Mouse (Mus musculus) embryonic facial prominence, embryonic 15.5 days (tissue): ENCODE measurements around the gene Lingo2. TPM values are rescaled to one million over a fixed set of nuclear protein-coding genes. Genes with fewer than 3 reads are reported as not detected.
A peak's percentile ranks its signal among the peaks of the same experiment; 100 is the strongest.

Experiments used
- ATAC-seq: fragments of 200-750 bp; cut with Nextera tagmentation; 2 replicates; pipeline ENCODE4 v1.8.0; 2017; ENCODE audit warnings: low read depth, moderate TSS enrichment; ENCODE audit not compliant: insufficient number of reproducible peaks, low FRiP score, low TSS enrichment
- H3K27ac ChIP-seq: fragments of 300-500 bp; sonication (generic); replicated peaks from 2 replicates; pipeline ENCODE4 v1.5.1; 2015; ENCODE audit warnings: mild to moderate bottlenecking, inconsistent platforms
- H3K27me3 ChIP-seq: fragments of 300-500 bp; sonication (generic); 2 replicates; pipeline ENCODE4 v1.6.1; 2015; ENCODE audit warnings: inconsistent platforms
- H3K36me3 ChIP-seq: fragments of 300-500 bp; sonication (generic); 2 replicates; pipeline ENCODE4 v1.6.1; 2015; ENCODE audit warnings: mild to moderate bottlenecking, inconsistent platforms
- H3K4me1 ChIP-seq: fragments of 300-500 bp; sonication (generic); 2 replicates; pipeline ENCODE4 v1.6.1; 2015; ENCODE audit warnings: inconsistent platforms
- H3K4me2 ChIP-seq: fragments of 300-500 bp; sonication (generic); replicated peaks from 2 replicates; pipeline ENCODE4 v1.6.1; 2015; ENCODE audit warnings: mild to moderate bottlenecking, inconsistent platforms
- H3K4me3 ChIP-seq: fragments of 300-500 bp; sonication (generic); replicated peaks from 2 replicates; pipeline ENCODE4 v1.5.1; 2015; ENCODE audit warnings: mild to moderate bottlenecking, inconsistent platforms
- H3K9ac ChIP-seq: fragments of 300-500 bp; sonication (generic); 2 replicates; pipeline ENCODE4 v1.6.1; 2015; ENCODE audit warnings: inconsistent platforms
- H3K9me3 ChIP-seq: fragments of 300-500 bp; sonication (generic); replicated peaks from 2 replicates; pipeline ENCODE4 v1.6.1; 2016; ENCODE audit warnings: inconsistent platforms
- WGBS: fragments of 180-500 bp; shearing (Covaris S2); methylation state at CpG from one replicate; pipeline ENCODE4 v1.1.7; 2015; 5-methylcytosine and 5-hydroxymethylcytosine counted together
- polyA plus RNA-seq: library from polyadenylated mRNA; unstranded; fragments of >200 nt; fragmentation: Nextera tagmentation; extraction: Ambion mirVana; gene quantifications from 2 replicates; pipeline ENCODE4 v1.2.1, GENCODE M21; 2015

Gene Lingo2
- polyA plus RNA-seq, 1 experiment from 2014 or later: 4.6 TPM

GRCm38 (mm10) chr4:35951251-35951650 lies 1000.3 kb downstream of the Lingo2 start:
- Histone ChIP-seq H3K27ac (no peak overlapping the region), H3K9me3 (no peaks in the 10 kb centered on the region), H3K4me2 (no peak overlapping the region), H3K27me3 (no peaks in the 10 kb centered on the region), H3K4me3 (no peak overlapping the region), H3K9ac (no peak overlapping the region), H3K36me3 (no peaks in the 10 kb centered on the region), H3K4me1 (no peaks in the 10 kb centered on the region)
- 93% methylated on average over 3 of the region's 3 CpGs for WGBS
- ATAC-seq: no peak

- 47% methylated on average over 4 of the region's 4 CpGs for WGBS
- Histone ChIP-seq H3K9ac (no peak overlapping the region), H3K27me3 (no peaks in the 10 kb centered on the region), H3K9me3 (no peaks in the 10 kb centered on the region), H3K4me1 (no peaks in the 10 kb centered on the region), H3K4me2 (no peak overlapping the region), H3K4me3 (no peak overlapping the region), H3K27ac (no peak overlapping the region), H3K36me3 (no peaks in the 10 kb centered on the region)
- no peak for ATAC-seq
Observed at GRCm38 (mm10) chr4:35934056-35934661, 1017.4 kb downstream of the Lingo2 start.

- Histone ChIP-seq H3K9me3 (no peaks in the 10 kb centered on the region), H3K4me3 (no peak overlapping the region), H3K27me3 (no peaks in the 10 kb centered on the region), H3K4me1 (no peaks in the 10 kb centered on the region), H3K4me2 (no peak overlapping the region), H3K9ac (no peak overlapping the region), H3K27ac (no peak overlapping the region), H3K36me3 (no peaks in the 10 kb centered on the region)
- WGBS: 91% methylated on average over 2 of the region's 2 CpGs
- ATAC-seq: no peak
Observed at GRCm38 (mm10) chr4:35927722-35928121, 1023.8 kb downstream of the Lingo2 start.

GRCm38 (mm10) chr4:35917453-35917852 lies 1034.1 kb downstream of the Lingo2 start:
- Histone ChIP-seq H3K36me3 (no peaks in the 10 kb centered on the region), H3K9ac (no peak overlapping the region), H3K27ac (no peak overlapping the region), H3K4me2 (no peak overlapping the region), H3K4me3 (no peak overlapping the region), H3K27me3 (no peaks in the 10 kb centered on the region), H3K9me3 (no peaks in the 10 kb centered on the region), H3K4me1 (no peaks in the 10 kb centered on the region)
- WGBS: 72% methylated on average over 3 of the region's 3 CpGs
- ATAC-seq: no peak

- Histone ChIP-seq H3K9me3 (no peaks in the 10 kb centered on the region), H3K27ac (no peak overlapping the region), H3K9ac (no peak overlapping the region), H3K4me1 (no peaks in the 10 kb centered on the region), H3K4me3 (no peak overlapping the region), H3K27me3 (no peaks in the 10 kb centered on the region), H3K36me3 (no peaks in the 10 kb centered on the region), H3K4me2 (no peak overlapping the region)
- no peak for ATAC-seq
- WGBS: 49% methylated on average over 1 of the region's 1 CpGs
Observed at GRCm38 (mm10) chr4:35897769-35898564, 1053.6 kb downstream of the Lingo2 start.

GRCm38 (mm10) chr4:35885591-35886542 lies 1065.7 kb downstream of the Lingo2 start:
- H3K9ac ChIP-seq: no peak overlapping the region
- H3K4me1 ChIP-seq: no peaks in the 10 kb centered on the region
- no peaks in the 10 kb centered on the region for H3K27me3 ChIP-seq
- no peak overlapping the region for H3K4me2 ChIP-seq
- no peaks in the 10 kb centered on the region for H3K36me3 ChIP-seq
- 60% methylated on average over 5 of the region's 5 CpGs for WGBS
- H3K27ac ChIP-seq: no peak overlapping the region
- no peak; the same call in 1 of the 2 replicates for ATAC-seq
- H3K9me3 ChIP-seq: no peaks in the 10 kb centered on the region
- H3K4me3 ChIP-seq: no peak overlapping the region

- no peaks in the 10 kb centered on the region for H3K36me3 ChIP-seq
- 47% methylated on average over 3 of the region's 3 CpGs for WGBS
- no peak overlapping the region for H3K27ac ChIP-seq
- H3K4me2 ChIP-seq: no peak overlapping the region
- ATAC-seq: no peak
- no peak overlapping the region for H3K9ac ChIP-seq
- no peak overlapping the region for H3K4me3 ChIP-seq
- H3K9me3 ChIP-seq: no peaks in the 10 kb centered on the region
- no peaks in the 10 kb centered on the region for H3K27me3 ChIP-seq
- no peaks in the 10 kb centered on the region for H3K4me1 ChIP-seq
Observed at GRCm38 (mm10) chr4:35884946-35885460, 1066.5 kb downstream of the Lingo2 start.

GRCm38 (mm10) chr4:35846518-35846917 lies 1105.0 kb downstream of the Lingo2 start:
- WGBS: 97% methylated on average over 1 of the region's 1 CpGs
- peak; percentile 63; the same call in 1 of the 2 replicates for ATAC-seq
- Histone ChIP-seq H3K27me3 (no peaks in the 10 kb centered on the region), H3K27ac (no peak overlapping the region), H3K9me3 (no peaks in the 10 kb centered on the region), H3K4me1 (no peaks in the 10 kb centered on the region), H3K36me3 (no peaks in the 10 kb centered on the region), H3K4me3 (no peak overlapping the region), H3K4me2 (no peak overlapping the region), H3K9ac (no peak overlapping the region)

GRCm38 (mm10) chr4:35845140-35845539 lies 1106.4 kb downstream of the Lingo2 start:
- Histone ChIP-seq H3K36me3 (no peaks in the 10 kb centered on the region), H3K4me1 (no peaks in the 10 kb centered on the region), H3K9me3 (no peaks in the 10 kb centered on the region), H3K4me3 (0 out of 2 replicates have a peak overlapping the region, but pooled peaks have one; percentile 8), H3K27ac (0 out of 2 replicates have a peak overlapping the region, but pooled peaks have one; percentile 44), H3K27me3 (no peaks in the 10 kb centered on the region), H3K9ac (no peak overlapping the region), H3K4me2 (peak overlapping the region; percentile 30; the same call in 1 of the 2 replicates)
- ATAC-seq: peak; percentile 84
- WGBS: 19% methylated on average over 7 of the region's 7 CpGs

- H3K4me1 ChIP-seq: no peaks in the 10 kb centered on the region
- H3K4me3 ChIP-seq: 0 out of 2 replicates have a peak overlapping the region, but pooled peaks have one; percentile 8
- 44% methylated on average over 6 of the region's 6 CpGs for WGBS
- no peaks in the 10 kb centered on the region for H3K36me3 ChIP-seq
- 0 out of 2 replicates have a peak overlapping the region, but pooled peaks have one; percentile 30 for H3K4me2 ChIP-seq
- no peaks in the 10 kb centered on the region for H3K27me3 ChIP-seq
- no peak overlapping the region for H3K27ac ChIP-seq
- ATAC-seq: no peak
- no peaks in the 10 kb centered on the region for H3K9me3 ChIP-seq
- H3K9ac ChIP-seq: no peak overlapping the region
Observed at GRCm38 (mm10) chr4:35844518-35844917, 1107.0 kb downstream of the Lingo2 start.
